Mouse (Mus musculus) layer of hippocampus, postnatal 10 days (tissue): ENCODE data around the gene Gm3417. TPM values are rescaled to one million over a fixed set of nuclear protein-coding genes. Genes with fewer than 3 reads are reported as not detected.
"Not testable (repeated sequence)": the region's sequence is repeated elsewhere in the genome, so short reads cannot be mapped to it uniquely, and the experiment has no call there.

Source experiments
- DNase-seq, 2 experiments: peaks; one replicate each; pipeline ENCODE4 v3.0.0; 2021; ENCODE audit warnings: low spot score in 2 of 2
- total RNA-seq, 2 experiments: library from RNA; stranded (reverse); gene quantifications; 2 replicates each; pipeline ENCODE4 v1.2.3; 2021

Gene Gm3417
- total RNA-seq, 2 experiments from 2014 or later = not detected

- DNase-seq = no peak
These were observed 18.6 kb downstream of the Gm3417 start for GRCm38 (mm10) chr17:14959979-14960378.

GRCm38 (mm10) chr17:14958686-14959327, 19.8 kb downstream of the Gm3417 start:
- no peak for DNase-seq

GRCm38 (mm10) chr17:14953452-14953851, 25.1 kb downstream of the Gm3417 start:
- DNase-seq = no peak

- no peak for DNase-seq
These were observed 29.3 kb downstream of the Gm3417 start for GRCm38 (mm10) chr17:14949161-14949827.

GRCm38 (mm10) chr17:14944551-14944950, 34.0 kb downstream of the Gm3417 start:
- DNase-seq = no peak

- DNase-seq = no peak
These were observed 34.9 kb downstream of the Gm3417 start for GRCm38 (mm10) chr17:14943729-14944059.

- peak; percentile 98 to 99 for DNase-seq
These were observed 35.4 kb downstream of the Gm3417 start, which contains the start of the genes Wdr27 and 1600012H06Rik for GRCm38 (mm10) chr17:14943009-14943728. Wdr27 (minus strand) TSS chr17:14943158. 1600012H06Rik (plus strand) TSS chr17:14943184.

GRCm38 (mm10) chr17:14942181-14942580, 36.4 kb downstream of the Gm3417 start:
- peak in 1 of 2 experiments; percentile 16 for DNase-seq

GRCm38 (mm10) chr17:14935841-14936605, 42.6 kb downstream of the Gm3417 start:
- no peak for DNase-seq

GRCm38 (mm10) chr17:14935280-14935679, 43.3 kb downstream of the Gm3417 start:
- DNase-seq = not testable (repeated sequence)

GRCm38 (mm10) chr17:14931469-14931868, 47.1 kb downstream of the Gm3417 start:
- no peak for DNase-seq

- no peak for DNase-seq
These were observed 47.9 kb downstream of the Gm3417 start for GRCm38 (mm10) chr17:14930697-14931096.

- no peak for DNase-seq
These were observed 50.0 kb downstream of the Gm3417 start for GRCm38 (mm10) chr17:14928631-14929030.

- no peak for DNase-seq
These were observed 50.9 kb downstream of the Gm3417 start for GRCm38 (mm10) chr17:14927644-14928218.

GRCm38 (mm10) chr17:14921582-14921981, 57.0 kb downstream of the Gm3417 start:
- DNase-seq = no peak

- no peak for DNase-seq
These were observed 60.7 kb downstream of the Gm3417 start for GRCm38 (mm10) chr17:14917866-14918265.

GRCm38 (mm10) chr17:14914401-14914800, 64.2 kb downstream of the Gm3417 start:
- DNase-seq = no peak
